Mouse (Mus musculus) MEL (cell line): Measurements from ENCODE around the gene Dcakd. TPM values are rescaled to one million over a fixed set of nuclear protein-coding genes. Genes with fewer than 3 reads are reported as not detected.

Source experiments
- DNase-seq: peaks from one replicate; pipeline ENCODE4 v3.0.0; 2011; ENCODE audit warnings: low read depth, low spot score
- H3K27ac ChIP-seq: 2 replicates; pipeline ENCODE4 v1.5.1; 2012; ENCODE audit warnings: low read depth, mild to moderate bottlenecking, control low read depth, low read length, moderate library complexity; ENCODE audit not compliant: control insufficient read depth
- H3K27me3 ChIP-seq, 2 experiments: fragments of 150-350 bp in 1 of 2; sonication (generic) in 1 of 2; 2 replicates each; pipeline ENCODE4 v1.6.1; 2012; ENCODE audit warnings: low read length in 2 of 2, mild to moderate bottlenecking in 2 of 2, improper control_type of control experiment in 1 of 2, moderate library complexity in 1 of 2; ENCODE audit not compliant: insufficient read depth in 2 of 2, control insufficient read depth in 1 of 2
- H3K36me3 ChIP-seq, 2 experiments: 2 replicates each; pipeline ENCODE4 v1.6.1; 2012 to 2014; ENCODE audit warnings: low read length in 2 of 2, improper control_type of control experiment in 1 of 2, inconsistent platforms in 1 of 2, mild to moderate bottlenecking in 1 of 2; ENCODE audit not compliant: insufficient read depth in 2 of 2, control insufficient read depth in 1 of 2
- H3K4me1 ChIP-seq, 2 experiments: fragments of 150-350 bp in 1 of 2; sonication (generic) in 1 of 2; 2 replicates each; pipeline ENCODE4 v1.6.1; 2012; ENCODE audit warnings: low read length in 2 of 2, improper control_type of control experiment in 1 of 2, mild to moderate bottlenecking in 1 of 2; ENCODE audit not compliant: insufficient read depth in 2 of 2, control insufficient read depth in 1 of 2
- H3K4me3 ChIP-seq, 2 experiments: fragments of 150-350 bp in 1 of 2; sonication (generic) in 1 of 2; 2 replicates each; pipeline ENCODE4 v1.5.1; 2012; ENCODE audit warnings: low read depth in 2 of 2, low read length in 2 of 2, mild to moderate bottlenecking in 2 of 2, moderate library complexity in 2 of 2, control low read depth in 1 of 2, improper control_type of control experiment in 1 of 2; ENCODE audit not compliant: control insufficient read depth in 1 of 2, insufficient read depth in 1 of 2
- H3K79me2 ChIP-seq: 2 replicates; pipeline ENCODE4 v1.6.1; 2012; ENCODE audit warnings: mild to moderate bottlenecking, low read length, moderate library complexity; ENCODE audit not compliant: control insufficient read depth, poor library complexity, insufficient read depth
- H3K9ac ChIP-seq: 2 replicates; pipeline ENCODE4 v1.6.1; 2012; ENCODE audit warnings: low read depth, mild to moderate bottlenecking, control low read depth, low read length, moderate library complexity; ENCODE audit not compliant: control insufficient read depth, poor library complexity, severe bottlenecking
- H3K9me3 ChIP-seq: fragments of 150-350 bp; sonication (generic); replicated peaks from 2 replicates; pipeline ENCODE4 v1.6.1; 2012; ENCODE audit warnings: mild to moderate bottlenecking, low read length, improper control_type of control experiment, moderate library complexity; ENCODE audit not compliant: insufficient read depth
- BHLHE40 ChIP-seq: IDR thresholded peaks from 2 replicates; pipeline ENCODE4 v1.6.1; 2012; ENCODE audit warnings: low read depth, mild to moderate bottlenecking, inconsistent platforms, low read length, improper control_type of control experiment, borderline replicate concordance
- CHD2 ChIP-seq: IDR thresholded peaks from 2 replicates; pipeline ENCODE4 v1.6.1; 2011; ENCODE audit warnings: low read length, improper control_type of control experiment
- E2F4 ChIP-seq: IDR thresholded peaks from 2 replicates; pipeline ENCODE4 v1.6.1; 2011; ENCODE audit warnings: low read depth, low read length, improper control_type of control experiment, borderline replicate concordance
- ELF1 ChIP-seq: IDR thresholded peaks from 2 replicates; pipeline ENCODE4 v1.6.1; 2014; ENCODE audit warnings: low read depth, mild to moderate bottlenecking, inconsistent platforms, low read length, improper control_type of control experiment, moderate library complexity
- ETS1 ChIP-seq: IDR thresholded peaks from 2 replicates; pipeline ENCODE4 v1.6.1; 2012; ENCODE audit warnings: low read depth, mild to moderate bottlenecking, inconsistent platforms, low read length, improper control_type of control experiment, moderate library complexity
- GABPA ChIP-seq: IDR thresholded peaks from 2 replicates; pipeline ENCODE4 v1.6.1; 2012; ENCODE audit warnings: low read depth, mild to moderate bottlenecking, inconsistent platforms, low read length, improper control_type of control experiment, moderate library complexity
- JUND ChIP-seq: IDR thresholded peaks from 2 replicates; pipeline ENCODE4 v1.6.1; 2011; ENCODE audit warnings: low read depth, mild to moderate bottlenecking, improper control_type of control experiment, low read length
- MAFK ChIP-seq: IDR thresholded peaks from 2 replicates; pipeline ENCODE4 v1.6.1; 2011; ENCODE audit warnings: low read depth, mild to moderate bottlenecking, low read length, improper control_type of control experiment, borderline replicate concordance
- MAX ChIP-seq: IDR thresholded peaks from 2 replicates; pipeline ENCODE4 v1.6.1; 2011; ENCODE audit warnings: low read length, improper control_type of control experiment
- MAZ ChIP-seq: IDR thresholded peaks from 2 replicates; pipeline ENCODE4 v1.6.1; 2012; ENCODE audit warnings: low read depth, mild to moderate bottlenecking, inconsistent platforms, low read length, improper control_type of control experiment
- MEF2A ChIP-seq: IDR thresholded peaks from 2 replicates; pipeline ENCODE4 v1.6.1; 2014; ENCODE audit warnings: low read depth, mild to moderate bottlenecking, inconsistent platforms, low read length, improper control_type of control experiment; ENCODE audit not compliant: poor library complexity, insufficient replicate concordance, severe bottlenecking; ENCODE audit errors: extremely low read depth
- MYB ChIP-seq: IDR thresholded peaks from 2 replicates; pipeline ENCODE4 v1.6.1; 2011; ENCODE audit warnings: mild to moderate bottlenecking, low read depth, low read length, improper control_type of control experiment
- MYC ChIP-seq: IDR thresholded peaks from 2 replicates; pipeline ENCODE4 v1.6.1; 2011; ENCODE audit warnings: low read depth, mild to moderate bottlenecking, low read length, improper control_type of control experiment, moderate library complexity
- NELFE ChIP-seq: IDR thresholded peaks from 2 replicates; pipeline ENCODE4 v1.6.1; 2011; ENCODE audit warnings: low read depth, low read length, improper control_type of control experiment
- NRF1 ChIP-seq: IDR thresholded peaks from 2 replicates; pipeline ENCODE4 v1.6.1; 2014; ENCODE audit warnings: low read depth, mild to moderate bottlenecking, inconsistent platforms, low read length, improper control_type of control experiment, moderate library complexity; ENCODE audit not compliant: poor library complexity, insufficient read depth, severe bottlenecking
- POLR2AphosphoS2 ChIP-seq: IDR thresholded peaks from 2 replicates; pipeline ENCODE4 v1.6.1; 2011; ENCODE audit warnings: low read length, improper control_type of control experiment
- POLR2AphosphoS5 ChIP-seq: IDR thresholded peaks from 2 replicates; pipeline ENCODE4 v1.6.1; 2012; ENCODE audit warnings: low read depth, borderline replicate concordance, mild to moderate bottlenecking, inconsistent platforms, low read length, moderate library complexity, mixed read lengths
- RAD21 ChIP-seq: IDR thresholded peaks from 2 replicates; pipeline ENCODE4 v1.6.1; 2011; ENCODE audit warnings: mild to moderate bottlenecking, low read depth, low read length, improper control_type of control experiment
- RCOR1 ChIP-seq: IDR thresholded peaks from 2 replicates; pipeline ENCODE4 v1.6.1; 2012; ENCODE audit warnings: low read depth, mild to moderate bottlenecking, inconsistent platforms, low read length, improper control_type of control experiment
- SIN3A ChIP-seq: IDR thresholded peaks from 2 replicates; pipeline ENCODE4 v1.6.1; 2012; ENCODE audit warnings: low read length, improper control_type of control experiment, inconsistent platforms
- SMC3 ChIP-seq: IDR thresholded peaks from 2 replicates; pipeline ENCODE4 v1.6.1; 2011; ENCODE audit warnings: low read depth, low read length, improper control_type of control experiment
- TAL1 ChIP-seq: IDR thresholded peaks from 2 replicates; pipeline ENCODE4 v1.6.1; 2012; ENCODE audit warnings: mild to moderate bottlenecking, inconsistent platforms, low read length, moderate library complexity, mixed read lengths
- TBP ChIP-seq: IDR thresholded peaks from 2 replicates; pipeline ENCODE4 v1.8.0; 2011; ENCODE audit warnings: low read depth, low read length, improper control_type of control experiment
- TCF12 ChIP-seq: IDR thresholded peaks from 2 replicates; pipeline ENCODE4 v1.6.1; 2014; ENCODE audit warnings: low read depth, mild to moderate bottlenecking, inconsistent platforms, low read length, improper control_type of control experiment, moderate library complexity
- USF2 ChIP-seq, 2 experiments: IDR thresholded peaks; 2 replicates each; pipeline ENCODE4 v1.6.1; 2011 to 2012; ENCODE audit warnings: improper control_type of control experiment in 2 of 2, low read length in 2 of 2, borderline replicate concordance in 1 of 2, inconsistent platforms in 1 of 2, low read depth in 1 of 2, mild to moderate bottlenecking in 1 of 2; ENCODE audit not compliant: insufficient read depth in 1 of 2
- ZC3H11A ChIP-seq: IDR thresholded peaks from 2 replicates; pipeline ENCODE4 v1.6.1; 2012; ENCODE audit warnings: low read depth, mild to moderate bottlenecking, inconsistent platforms, low read length, improper control_type of control experiment
- ZKSCAN1 ChIP-seq: IDR thresholded peaks from 2 replicates; pipeline ENCODE4 v1.6.1; 2012; ENCODE audit warnings: low read depth, mild to moderate bottlenecking, inconsistent platforms, low read length, improper control_type of control experiment, moderate library complexity
- polyA plus RNA-seq, 2 experiments: library from polyadenylated mRNA; stranded (reverse) in 1 of 2; unstranded in 1 of 2; fragments of >175 nt in 1 of 2; fragments of >200 nt in 1 of 2; gene quantifications; 2 replicates each; pipeline versions ENCODE4 v1.2.1 to v1.2.4; 2012; ENCODE audit warnings: low replicate concordance in 2 of 2, low read depth in 1 of 2; ENCODE audit not compliant: insufficient read length in 2 of 2, insufficient read depth in 1 of 2, missing spikeins in 1 of 2
- total RNA-seq: library from RNA; depleted of rRNA; stranded (reverse); fragments of 300-350 nt; gene quantifications from 2 replicates; pipeline ENCODE4 v1.2.3, GENCODE M21; 2012

Dcakd gene
- total and polyA plus RNA-seq, 3 experiments = 15.6 to 112 (median 82.3) TPM

DNA sequence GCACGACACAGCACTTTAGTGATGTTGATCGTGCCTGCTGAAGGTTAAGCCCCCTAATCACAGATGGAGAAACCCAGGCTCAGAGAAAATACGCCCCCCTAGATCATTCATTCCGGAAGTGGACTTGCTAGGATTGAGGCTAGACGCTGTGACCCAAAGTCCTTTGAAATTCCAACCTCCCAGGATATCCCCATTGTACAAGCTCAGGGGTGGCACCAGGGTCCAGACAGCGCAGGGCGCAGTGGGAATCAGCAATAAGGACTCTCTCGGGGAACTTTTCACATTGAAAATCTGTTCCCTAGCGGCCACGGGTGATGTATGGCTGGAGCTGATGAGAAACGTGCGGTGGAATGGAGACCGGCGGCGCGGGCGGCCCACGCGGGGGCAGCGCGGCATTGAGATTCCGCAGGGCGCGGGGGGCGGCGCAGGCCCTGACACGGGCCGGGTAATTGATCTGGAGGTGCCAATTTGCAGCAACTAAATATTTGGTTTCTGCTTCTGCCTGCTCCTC lies 38.4 kb downstream of the Dcakd start:
- Histone ChIP-seq H3K27ac (no peak overlapping the region), H3K36me3 (no peaks in the 10 kb centered on the region), H3K9me3 (no peaks in the 10 kb centered on the region), H3K4me1 (no peaks in the 10 kb centered on the region), H3K4me3 (no peak overlapping the region), H3K9ac (no peak overlapping the region), H3K79me2 (no peaks in the 10 kb centered on the region), H3K27me3 (peaks cover 9 to 16% of the 10 kb centered on the region in 2 experiments)
- DNase-seq = no peak
- no peak for TF ChIP-seq TBP
- TF ChIP-seq TCF12 = no peak
- TF ChIP-seq TAL1 = no peak
- no peak for TF ChIP-seq ZKSCAN1
- TF ChIP-seq MAZ = no peak
- TF ChIP-seq RAD21 = no peak
- TF ChIP-seq NELFE = no peak
- no peak for TF ChIP-seq SIN3A
- TF ChIP-seq CHD2 = no peak
- TF ChIP-seq E2F4 = no peak
- no peak for TF ChIP-seq USF2 (IDR thresholded peaks at IDR 0.05; ENCODE audit: borderline replicate concordance in 1 of 2, insufficient read depth in 1 of 2, low read depth in 1 of 2, low read length in 2 of 2)
- no peak for TF ChIP-seq POLR2AphosphoS2
- TF ChIP-seq MAX = no peak
- TF ChIP-seq MEF2A = no peak
- TF ChIP-seq ETS1 = no peak
- no peak for TF ChIP-seq SMC3

DNA sequence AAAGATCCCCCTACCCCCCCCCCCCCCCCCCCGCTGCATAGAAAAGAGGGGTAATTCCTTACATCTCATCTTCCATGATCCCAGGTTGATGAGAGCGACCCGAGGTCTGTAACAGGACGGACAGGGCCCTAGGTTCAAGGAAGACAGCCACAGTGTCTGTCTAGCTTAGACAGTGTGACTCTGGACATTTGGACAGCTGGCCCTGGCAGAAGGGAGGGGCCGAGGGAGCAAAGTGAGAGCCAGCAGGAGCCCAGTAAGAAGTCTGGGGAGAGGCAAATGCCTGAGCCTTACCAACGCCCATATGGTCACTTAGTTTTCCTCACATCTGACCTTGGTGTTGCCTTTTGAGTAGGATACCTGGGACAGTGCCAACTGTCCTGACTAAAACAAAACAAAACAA lies 43.0 kb downstream of the Dcakd start:
- no peaks in the 10 kb centered on the region for H3K36me3 ChIP-seq
- H3K79me2 ChIP-seq = no peaks in the 10 kb centered on the region
- DNase-seq = no peak
- H3K27ac ChIP-seq = no peak overlapping the region
- no peak overlapping the region for H3K9ac ChIP-seq
- H3K27me3 ChIP-seq = peaks cover 9 to 21% of the 10 kb centered on the region in 2 experiments
- no peak for TF ChIP-seq RCOR1
- TF ChIP-seq MAX = no peak
- no peak for TF ChIP-seq MAZ
- TF ChIP-seq MYB = no peak
- TF ChIP-seq JUND = no peak
- TF ChIP-seq USF2 (IDR thresholded peaks at IDR 0.05; ENCODE audit: borderline replicate concordance in 1 of 2, insufficient read depth in 1 of 2, low read depth in 1 of 2, low read length in 2 of 2) = no peak
- no peak for TF ChIP-seq NELFE
- no peak for TF ChIP-seq SIN3A
- no peak for TF ChIP-seq BHLHE40
- TF ChIP-seq ZC3H11A = no peak
- TF ChIP-seq SMC3 = no peak
- no peak for TF ChIP-seq TBP
- no peak for TF ChIP-seq MYC
- TF ChIP-seq ELF1 = no peak
- TF ChIP-seq MAFK = no peak
- no peak for TF ChIP-seq CHD2
- TF ChIP-seq RAD21 = no peak
- no peak for TF ChIP-seq POLR2AphosphoS5
- no peak for TF ChIP-seq NRF1
- no peak for TF ChIP-seq GABPA
- no peaks in the 10 kb centered on the region for H3K9me3 ChIP-seq
- H3K4me1 ChIP-seq = no peaks in the 10 kb centered on the region
- no peak overlapping the region for H3K4me3 ChIP-seq
